Mouse (Mus musculus) embryonic facial prominence, embryonic 12.5 days (tissue): ENCODE data around the gene Fbxo47. TPM values are rescaled to one million over a fixed set of nuclear protein-coding genes. Genes with fewer than 3 reads are reported as not detected.

Source experiments
- ATAC-seq: fragments of 200-750 bp; cut with Nextera tagmentation; 2 replicates; pipeline ENCODE4 v1.8.0; 2017; ENCODE audit not compliant: insufficient number of reproducible peaks, insufficient read depth, low FRiP score, low TSS enrichment
- H3K27ac ChIP-seq: fragments of 300-500 bp; sonication (generic); 2 replicates; pipeline ENCODE4 v1.5.1; 2016; ENCODE audit warnings: mild to moderate bottlenecking
- H3K27me3 ChIP-seq: fragments of 300-500 bp; sonication (generic); 2 replicates; pipeline ENCODE4 v1.6.1; 2016; ENCODE audit warnings: mild to moderate bottlenecking, moderate library complexity
- H3K36me3 ChIP-seq: fragments of 300-500 bp; sonication (generic); 2 replicates; pipeline ENCODE4 v1.6.1; 2016; ENCODE audit warnings: mild to moderate bottlenecking
- H3K4me1 ChIP-seq: fragments of 300-500 bp; sonication (generic); 2 replicates; pipeline ENCODE4 v1.6.1; 2016
- H3K4me2 ChIP-seq: fragments of 300-500 bp; sonication (generic); replicated peaks from 2 replicates; pipeline ENCODE4 v1.6.1; 2016; ENCODE audit warnings: mild to moderate bottlenecking, moderate library complexity
- H3K4me3 ChIP-seq: fragments of 300-500 bp; sonication (generic); 2 replicates; pipeline ENCODE4 v1.5.1; 2016; ENCODE audit warnings: mild to moderate bottlenecking
- H3K9ac ChIP-seq: fragments of 300-500 bp; sonication (generic); 2 replicates; pipeline ENCODE4 v1.6.1; 2016; ENCODE audit warnings: mild to moderate bottlenecking, moderate library complexity
- H3K9me3 ChIP-seq: fragments of 300-500 bp; sonication (generic); 2 replicates; pipeline ENCODE4 v1.6.1; 2016; ENCODE audit warnings: mild to moderate bottlenecking, moderate library complexity
- WGBS: fragments of 180-500 bp; shearing (Covaris S2); methylation state at CpG from one replicate; pipeline ENCODE4 v1.1.7; 2016; 5-methylcytosine and 5-hydroxymethylcytosine counted together
- polyA plus RNA-seq: library from polyadenylated mRNA; unstranded; fragments of >200 nt; fragmentation: Nextera tagmentation; extraction: Ambion mirVana; gene quantifications from 2 replicates; pipeline ENCODE4 v1.2.1, GENCODE M21; 2016

Fbxo47 gene
- polyA plus RNA-seq, 1 experiment from 2014 or later = 0.51 TPM

GRCm38 (mm10) chr11:97826414-97826813 lies 57.5 kb downstream of the Fbxo47 start:
- Histone ChIP-seq H3K36me3 (peaks cover 79% of the 10 kb centered on the region), H3K27me3 (no peaks in the 10 kb centered on the region), H3K4me1 (no peaks in the 10 kb centered on the region), H3K4me3 (no peak overlapping the region), H3K9me3 (no peaks in the 10 kb centered on the region), H3K27ac (no peak overlapping the region), H3K4me2 (no peak overlapping the region), H3K9ac (no peak overlapping the region)
- no peak for ATAC-seq
- 83% methylated on average over 7 of the region's 7 CpGs for WGBS

- Histone ChIP-seq H3K36me3 (peaks cover 82% of the 10 kb centered on the region), H3K27me3 (no peaks in the 10 kb centered on the region), H3K9me3 (no peaks in the 10 kb centered on the region), H3K4me1 (no peaks in the 10 kb centered on the region), H3K9ac (no peak overlapping the region), H3K4me3 (no peak overlapping the region), H3K4me2 (no peak overlapping the region), H3K27ac (no peak overlapping the region)
- WGBS = 90% methylated on average over 9 of the region's 9 CpGs
- ATAC-seq = no peak
These were observed 58.0 kb downstream of the Fbxo47 start for GRCm38 (mm10) chr11:97825971-97826370.

GRCm38 (mm10) chr11:97825295-97825694 lies 58.7 kb downstream of the Fbxo47 start:
- Histone ChIP-seq H3K9ac (no peak overlapping the region), H3K27ac (no peak overlapping the region), H3K4me1 (no peaks in the 10 kb centered on the region), H3K27me3 (no peaks in the 10 kb centered on the region), H3K4me2 (no peak overlapping the region), H3K36me3 (peaks cover 82% of the 10 kb centered on the region), H3K9me3 (no peaks in the 10 kb centered on the region), H3K4me3 (no peak overlapping the region)
- no peak for ATAC-seq
- WGBS = 90% methylated on average over 10 of the region's 10 CpGs

DNA sequence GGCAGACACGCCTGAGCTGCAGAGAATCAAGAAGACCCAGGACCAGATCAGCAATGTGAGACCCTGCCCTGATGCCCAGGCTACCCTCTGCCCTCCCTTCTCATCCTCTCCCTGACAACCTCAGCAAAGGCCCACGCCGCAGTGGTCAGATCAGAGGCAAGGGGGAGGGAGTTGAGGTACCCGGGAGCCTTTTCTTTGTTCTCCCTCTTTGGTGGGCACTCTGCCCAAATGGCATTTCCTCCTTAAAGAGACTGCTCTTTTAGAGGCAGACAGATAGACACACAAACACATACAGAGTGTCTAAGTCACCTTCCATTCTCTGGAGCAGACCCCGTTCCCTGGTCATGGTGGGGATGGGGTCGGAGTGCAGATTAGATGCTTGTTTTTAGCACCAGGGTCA lies 59.1 kb downstream of the Fbxo47 start:
- H3K27ac ChIP-seq = no peak overlapping the region
- H3K9me3 ChIP-seq = no peaks in the 10 kb centered on the region
- H3K36me3 ChIP-seq = peaks cover 82% of the 10 kb centered on the region
- no peak overlapping the region for H3K9ac ChIP-seq
- WGBS = 76% methylated on average over 6 of the region's 6 CpGs
- no peaks in the 10 kb centered on the region for H3K27me3 ChIP-seq
- no peak overlapping the region for H3K4me2 ChIP-seq
- no peak for ATAC-seq
- H3K4me3 ChIP-seq = no peak overlapping the region
- H3K4me1 ChIP-seq = no peaks in the 10 kb centered on the region

DNA sequence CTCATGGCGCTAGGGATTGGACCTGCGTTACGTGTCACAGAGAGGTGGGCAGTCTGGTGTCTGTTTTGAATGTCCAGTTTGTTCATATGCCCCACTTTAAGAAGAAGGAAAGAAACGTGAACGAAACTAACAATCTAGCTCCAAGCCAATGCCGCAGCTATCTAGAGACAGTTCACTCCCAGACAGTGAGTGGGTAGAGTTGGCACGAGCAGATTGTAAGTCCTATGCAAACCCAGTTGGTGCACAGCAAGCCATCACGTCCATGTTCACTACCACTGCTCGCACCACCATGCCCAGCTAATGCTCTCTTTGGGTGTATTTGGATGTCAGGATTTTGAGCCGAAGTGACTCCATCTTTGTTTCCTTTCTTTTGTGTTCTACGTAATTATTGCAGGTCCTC lies 59.8 kb downstream of the Fbxo47 start:
- peaks cover 2% of the 10 kb centered on the region; the same call in 1 of the 2 replicates for H3K4me1 ChIP-seq
- WGBS = 95% methylated on average over 11 of the region's 11 CpGs
- H3K27me3 ChIP-seq = no peaks in the 10 kb centered on the region
- H3K9ac ChIP-seq = no peak overlapping the region
- no peaks in the 10 kb centered on the region for H3K9me3 ChIP-seq
- H3K4me2 ChIP-seq = no peak overlapping the region
- no peak for ATAC-seq
- peaks cover 81% of the 10 kb centered on the region for H3K36me3 ChIP-seq
- H3K4me3 ChIP-seq = no peak overlapping the region
- H3K27ac ChIP-seq = no peak overlapping the region

DNA sequence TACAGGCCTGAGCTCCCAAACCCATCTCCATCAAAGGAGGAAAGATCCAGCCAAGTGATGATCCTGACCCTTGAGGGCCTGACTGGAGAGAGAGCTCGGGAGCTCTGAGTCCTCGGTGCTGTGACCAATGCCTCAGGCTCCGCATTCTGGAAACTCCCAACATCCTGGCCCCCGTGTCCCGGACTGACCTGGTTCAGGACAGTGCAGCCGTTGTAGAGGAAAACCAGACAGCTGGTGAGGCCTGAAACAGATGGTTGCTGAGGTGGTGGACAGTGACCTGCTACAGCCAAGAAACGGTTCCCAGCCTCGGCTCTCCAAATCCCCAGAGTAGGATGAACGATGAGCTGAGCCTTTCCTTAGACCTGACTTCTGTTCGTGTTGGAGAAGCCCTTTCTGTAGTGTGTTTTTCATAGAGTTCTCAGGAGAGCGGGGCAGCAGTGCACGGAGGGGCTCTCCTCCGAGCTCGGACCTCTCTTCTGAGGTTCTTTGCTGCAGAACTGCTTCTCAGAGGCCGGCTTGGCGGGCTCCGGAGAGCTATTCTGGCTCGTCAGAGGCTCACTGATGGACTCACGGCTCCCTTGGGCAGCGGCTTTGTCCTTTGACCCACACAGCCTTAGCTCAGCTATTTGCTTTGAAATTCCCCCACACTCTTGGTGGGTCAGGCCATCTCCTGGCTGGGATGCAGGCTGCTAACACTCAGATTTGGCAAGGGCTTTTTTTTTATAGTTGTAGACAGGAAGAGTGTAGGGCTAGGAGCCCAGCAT lies 60.9 kb downstream of the Fbxo47 start:
- H3K4me1 ChIP-seq = peaks cover 13% of the 10 kb centered on the region
- no peak overlapping the region for H3K9ac ChIP-seq
- no peak overlapping the region for H3K4me2 ChIP-seq
- no peaks in the 10 kb centered on the region for H3K9me3 ChIP-seq
- 0 out of 2 replicates have a peak overlapping the region, but pooled peaks have one; percentile 30 for H3K27ac ChIP-seq
- no peak for ATAC-seq
- no peaks in the 10 kb centered on the region for H3K27me3 ChIP-seq
- H3K36me3 ChIP-seq = peaks cover 74% of the 10 kb centered on the region
- 54% methylated on average over 20 of the region's 20 CpGs for WGBS
- H3K4me3 ChIP-seq = no peak overlapping the region

- Histone ChIP-seq H3K4me1 (peaks cover 27% of the 10 kb centered on the region), H3K4me2 (no peak overlapping the region), H3K9ac (no peak overlapping the region), H3K9me3 (no peaks in the 10 kb centered on the region), H3K27me3 (no peaks in the 10 kb centered on the region), H3K27ac (no peak overlapping the region), H3K36me3 (peaks cover 63% of the 10 kb centered on the region), H3K4me3 (no peak overlapping the region)
- no peak for ATAC-seq
- WGBS = 96% methylated on average over 8 of the region's 8 CpGs
These were observed 62.4 kb downstream of the Fbxo47 start for GRCm38 (mm10) chr11:97821401-97822064.

DNA sequence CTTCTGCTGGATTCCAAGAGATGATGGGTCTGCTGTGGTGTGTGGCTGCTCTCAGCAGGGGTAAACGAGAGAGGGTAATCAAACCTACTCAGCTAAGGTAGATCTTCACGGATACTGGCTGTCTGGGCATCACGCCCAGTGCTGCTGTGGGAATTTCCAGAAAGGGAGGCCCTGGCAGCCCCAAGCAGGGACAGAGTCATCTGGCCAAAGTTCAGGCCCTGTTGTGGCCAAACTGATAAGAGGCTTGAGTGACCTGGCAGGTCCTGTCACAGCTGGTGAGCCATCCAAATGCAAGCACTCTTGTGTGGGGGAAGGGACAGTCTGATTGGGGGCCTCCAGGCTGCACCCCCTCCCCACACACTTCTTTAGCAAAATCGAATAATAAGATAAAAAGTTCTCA lies 63.1 kb downstream of the Fbxo47 start:
- WGBS = 77% methylated on average over 4 of the region's 4 CpGs
- Histone ChIP-seq H3K36me3 (peaks cover 63% of the 10 kb centered on the region), H3K4me1 (peaks cover 34% of the 10 kb centered on the region), H3K9me3 (no peaks in the 10 kb centered on the region), H3K4me2 (no peak overlapping the region), H3K9ac (no peak overlapping the region), H3K27ac (no peak overlapping the region), H3K4me3 (no peak overlapping the region), H3K27me3 (no peaks in the 10 kb centered on the region)
- ATAC-seq = no peak

- Histone ChIP-seq H3K9me3 (no peaks in the 10 kb centered on the region), H3K27me3 (no peaks in the 10 kb centered on the region), H3K27ac (no peak overlapping the region; the same call in 1 of the 2 replicates), H3K4me2 (no peak overlapping the region), H3K4me3 (no peak overlapping the region), H3K36me3 (peaks cover 63% of the 10 kb centered on the region), H3K9ac (no peak overlapping the region), H3K4me1 (peaks cover 43% of the 10 kb centered on the region)
- no peak for ATAC-seq
- WGBS = 65% methylated on average over 5 of the region's 5 CpGs
These were observed 64.0 kb downstream of the Fbxo47 start for GRCm38 (mm10) chr11:97819923-97820322.

DNA sequence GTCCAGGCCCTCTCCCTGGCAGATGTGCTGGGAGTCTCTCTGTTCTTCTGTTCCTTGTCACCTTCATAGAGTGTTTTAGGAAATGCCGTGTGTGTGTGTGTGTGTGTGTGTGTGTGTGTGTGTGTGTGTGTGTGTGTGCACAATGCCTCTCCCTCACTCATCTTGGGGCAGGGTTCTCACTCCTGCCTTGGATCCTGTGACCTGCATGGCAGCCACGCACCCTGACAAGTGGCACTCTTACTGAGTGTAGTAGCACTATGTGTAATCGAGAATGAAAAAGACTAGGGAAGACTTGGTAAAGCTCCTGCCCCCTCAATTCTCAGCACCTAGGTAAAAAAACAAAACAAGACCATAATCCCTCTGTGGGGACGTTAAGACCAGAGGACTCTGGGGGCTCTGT lies 64.9 kb downstream of the Fbxo47 start:
- ATAC-seq = no peak
- Histone ChIP-seq H3K9ac (no peak overlapping the region), H3K36me3 (peaks cover 63% of the 10 kb centered on the region), H3K27ac (peak overlapping the region; percentile 74), H3K4me3 (no peak overlapping the region), H3K4me2 (no peak overlapping the region), H3K4me1 (peaks cover 48% of the 10 kb centered on the region), H3K27me3 (no peaks in the 10 kb centered on the region), H3K9me3 (no peaks in the 10 kb centered on the region)
- WGBS = 58% methylated on average over 4 of the region's 4 CpGs

- Histone ChIP-seq H3K9ac (0 out of 2 replicates have a peak overlapping the region, but pooled peaks have one; percentile 11), H3K27ac (peak overlapping the region; percentile 74), H3K4me1 (peaks cover 53% of the 10 kb centered on the region), H3K36me3 (peaks cover 66% of the 10 kb centered on the region), H3K4me2 (no peak overlapping the region), H3K9me3 (no peaks in the 10 kb centered on the region), H3K27me3 (no peaks in the 10 kb centered on the region), H3K4me3 (no peak overlapping the region)
- 6% methylated on average over 4 of the region's 4 CpGs for whole genome bisulfite sequencing
- ATAC-seq = no peak
These were observed 65.4 kb downstream of the Fbxo47 start for GRCm38 (mm10) chr11:97818571-97818970.

GRCm38 (mm10) chr11:97818003-97818402 lies 66.0 kb downstream of the Fbxo47 start:
- no peak overlapping the region for H3K4me3 ChIP-seq
- 44% methylated on average over 6 of the region's 6 CpGs for whole genome bisulfite sequencing

More at GRCm38 (mm10) chr11:97818003-97818402, 66.0 kb downstream of the Fbxo47 start:
- Histone ChIP-seq H3K4me2 (no peak overlapping the region), H3K4me1 (peaks cover 59% of the 10 kb centered on the region), H3K27me3 (no peaks in the 10 kb centered on the region), H3K9me3 (no peaks in the 10 kb centered on the region), H3K9ac (no peak overlapping the region), H3K27ac (peak overlapping the region; percentile 74), H3K36me3 (peaks cover 63% of the 10 kb centered on the region)
- no peak for ATAC-seq
